Mouse (Mus musculus): ENCODE data around the gene Gm8439.

- TF ChIP-seq CTCF (IDR thresholded peaks at IDR 0.05; ENCODE audit: low read depth, low read length) (no peak), POLR2A (IDR thresholded peaks at IDR 0.05; ENCODE audit: insufficient read depth, low read length) (no peak)
Measured at GRCm38 (mm10) chr4:120569025-120569424, 19.5 kb upstream of the Gm8439 start.
